Mouse (Mus musculus): ENCODE results near the gene Eml4. TPM values are rescaled to one million over a fixed set of nuclear protein-coding genes. Genes with fewer than 3 reads are reported as not detected.

Gene Eml4
- polyA plus RNA-seq, 1 experiment from 2014 or later, result 72.3 TPM

- Histone ChIP-seq H3K27ac (peak overlapping the region; percentile 98), H3K9me3 (replicated peaks) (no peaks in the 10 kb centered on the region), H3K4me3 (peak overlapping the region; percentile 97), H3K27me3 (ENCODE audit: low read depth, poor library complexity, severe bottlenecking) (no peaks in the 10 kb centered on the region), H3K36me3 (no peaks in the 10 kb centered on the region), H3K4me1 (peaks cover 28% of the 10 kb centered on the region)
- peak; percentile 40 for DNase-seq (ENCODE audit: low spot score)
- 13% methylated on average over 13 of the region's 13 CpGs for WGBS
These were observed 1.1 kb downstream of the Eml4 start for GRCm38 (mm10) chr17:83351601-83352413.

- WGBS, result 3% methylated on average over 2 of the region's 2 CpGs
- Histone ChIP-seq H3K4me3 (peak overlapping the region; percentile 97), H3K27ac (peak overlapping the region; percentile 98), H3K36me3 (no peaks in the 10 kb centered on the region), H3K27me3 (ENCODE audit: low read depth, poor library complexity, severe bottlenecking) (no peaks in the 10 kb centered on the region), H3K9me3 (replicated peaks) (no peaks in the 10 kb centered on the region), H3K4me1 (peaks cover 28% of the 10 kb centered on the region)
- DNase-seq (ENCODE audit: low spot score), result no peak
These were observed 1.7 kb downstream of the Eml4 start for GRCm38 (mm10) chr17:83352456-83352855.

- no peaks in the 10 kb centered on the region for H3K9me3 ChIP-seq (replicated peaks)
- WGBS, result 12% methylated on average over 5 of the region's 5 CpGs
- DNase-seq (ENCODE audit: low spot score), result peak; percentile 47
- peak overlapping the region; percentile 97 for H3K4me3 ChIP-seq
- peak overlapping the region; percentile 98 for H3K27ac ChIP-seq
- peaks cover 28% of the 10 kb centered on the region for H3K4me1 ChIP-seq
- no peaks in the 10 kb centered on the region for H3K27me3 ChIP-seq (ENCODE audit: low read depth, poor library complexity, severe bottlenecking)
- H3K36me3 ChIP-seq, result no peaks in the 10 kb centered on the region
These were observed 2.3 kb downstream of the Eml4 start for GRCm38 (mm10) chr17:83353011-83353410.

GRCm38 (mm10) chr17:83353460-83353859 lies 2.7 kb downstream of the Eml4 start:
- WGBS, result 42% methylated on average over 4 of the region's 4 CpGs
- H3K4me3 ChIP-seq, result peak overlapping the region; percentile 97
- DNase-seq (ENCODE audit: low spot score), result no peak
- H3K9me3 ChIP-seq (replicated peaks), result no peaks in the 10 kb centered on the region
- peaks cover 28% of the 10 kb centered on the region for H3K4me1 ChIP-seq
- H3K27ac ChIP-seq, result no peak overlapping the region; the same call in 1 of the 2 replicates
- H3K36me3 ChIP-seq, result no peaks in the 10 kb centered on the region
- no peaks in the 10 kb centered on the region for H3K27me3 ChIP-seq (ENCODE audit: low read depth, poor library complexity, severe bottlenecking)

GRCm38 (mm10) chr17:83355481-83355880 lies 4.8 kb downstream of the Eml4 start:
- H3K4me3 ChIP-seq, result no peak overlapping the region
- H3K27ac ChIP-seq, result no peak overlapping the region
- no peaks in the 10 kb centered on the region for H3K27me3 ChIP-seq (ENCODE audit: low read depth, poor library complexity, severe bottlenecking)
- no peaks in the 10 kb centered on the region for H3K9me3 ChIP-seq (replicated peaks)
- DNase-seq (ENCODE audit: low spot score), result no peak
- 88% methylated on average over 2 of the region's 2 CpGs for WGBS
- peaks cover 24% of the 10 kb centered on the region for H3K4me1 ChIP-seq
- no peaks in the 10 kb centered on the region for H3K36me3 ChIP-seq

- Histone ChIP-seq H3K4me3 (no peak overlapping the region), H3K27me3 (ENCODE audit: low read depth, poor library complexity, severe bottlenecking) (no peaks in the 10 kb centered on the region), H3K9me3 (replicated peaks) (no peaks in the 10 kb centered on the region), H3K36me3 (no peaks in the 10 kb centered on the region), H3K4me1 (0 out of 2 replicates have a peak, but pooled peaks cover 5% of the 10 kb centered on the region), H3K27ac (no peak overlapping the region)
- DNase-seq (ENCODE audit: low spot score), result no peak
- 87% methylated on average over 4 of the region's 4 CpGs for WGBS
These were observed 9.2 kb downstream of the Eml4 start for GRCm38 (mm10) chr17:83359934-83360333.

GRCm38 (mm10) chr17:83360796-83361566 lies 10.2 kb downstream of the Eml4 start:
- Histone ChIP-seq H3K27ac (no peak overlapping the region), H3K4me1 (peaks cover 13% of the 10 kb centered on the region)

GRCm38 (mm10) chr17:83363081-83363480 lies 12.3 kb downstream of the Eml4 start:
- peaks cover 18% of the 10 kb centered on the region for H3K4me1 ChIP-seq
- H3K36me3 ChIP-seq, result no peaks in the 10 kb centered on the region
- H3K4me3 ChIP-seq, result no peak overlapping the region
- no peak overlapping the region for H3K27ac ChIP-seq
- no peak for DNase-seq (ENCODE audit: low spot score)
- H3K9me3 ChIP-seq (replicated peaks), result no peaks in the 10 kb centered on the region
- 79% methylated on average over 3 of the region's 3 CpGs for WGBS
- no peaks in the 10 kb centered on the region for H3K27me3 ChIP-seq (ENCODE audit: low read depth, poor library complexity, severe bottlenecking)

More at GRCm38 (mm10) chr17:83360796-83361566, 10.2 kb downstream of the Eml4 start:
- Histone ChIP-seq H3K9me3 (replicated peaks) (no peaks in the 10 kb centered on the region), H3K27me3 (ENCODE audit: low read depth, poor library complexity, severe bottlenecking) (no peaks in the 10 kb centered on the region), H3K36me3 (no peaks in the 10 kb centered on the region), H3K4me3 (no peak overlapping the region)
- WGBS, result 89% methylated on average over 13 of the region's 13 CpGs
- DNase-seq (ENCODE audit: low spot score), result no peak

GRCm38 (mm10) chr17:83364296-83364695 lies 13.6 kb downstream of the Eml4 start:
- Histone ChIP-seq H3K4me1 (peaks cover 18% of the 10 kb centered on the region), H3K27me3 (ENCODE audit: low read depth, poor library complexity, severe bottlenecking) (no peaks in the 10 kb centered on the region), H3K9me3 (replicated peaks) (no peaks in the 10 kb centered on the region), H3K4me3 (no peak overlapping the region), H3K27ac (no peak overlapping the region), H3K36me3 (no peaks in the 10 kb centered on the region)
- no peak for DNase-seq (ENCODE audit: low spot score)
- 77% methylated on average over 5 of the region's 5 CpGs for WGBS

- 79% methylated on average over 2 of the region's 2 CpGs for WGBS
These were observed 14.4 kb downstream of the Eml4 start for GRCm38 (mm10) chr17:83365130-83365529.

GRCm38 (mm10) chr17:83365614-83366355 lies 15.1 kb downstream of the Eml4 start:
- H3K4me1 ChIP-seq, result peaks cover 18% of the 10 kb centered on the region
- WGBS, result 40% methylated on average over 11 of the region's 11 CpGs
- no peak for DNase-seq (ENCODE audit: low spot score)
- H3K4me3 ChIP-seq, result no peak overlapping the region
- no peaks in the 10 kb centered on the region for H3K9me3 ChIP-seq (replicated peaks)
- H3K27ac ChIP-seq, result no peak overlapping the region
- H3K27me3 ChIP-seq (ENCODE audit: low read depth, poor library complexity, severe bottlenecking), result no peaks in the 10 kb centered on the region
- no peaks in the 10 kb centered on the region for H3K36me3 ChIP-seq

More at GRCm38 (mm10) chr17:83365130-83365529, 14.4 kb downstream of the Eml4 start:
- no peak for DNase-seq (ENCODE audit: low spot score)
- Histone ChIP-seq H3K27me3 (ENCODE audit: low read depth, poor library complexity, severe bottlenecking) (no peaks in the 10 kb centered on the region), H3K4me3 (no peak overlapping the region), H3K36me3 (no peaks in the 10 kb centered on the region), H3K4me1 (peaks cover 18% of the 10 kb centered on the region), H3K27ac (no peak overlapping the region), H3K9me3 (replicated peaks) (no peaks in the 10 kb centered on the region)

- Histone ChIP-seq H3K36me3 (no peaks in the 10 kb centered on the region), H3K4me3 (no peak overlapping the region), H3K27me3 (ENCODE audit: low read depth, poor library complexity, severe bottlenecking) (no peaks in the 10 kb centered on the region), H3K4me1 (peaks cover 18% of the 10 kb centered on the region), H3K9me3 (replicated peaks) (no peaks in the 10 kb centered on the region), H3K27ac (no peak overlapping the region)
- WGBS, result 90% methylated on average over 5 of the region's 5 CpGs
- DNase-seq (ENCODE audit: low spot score), result no peak
These were observed 16.7 kb downstream of the Eml4 start for GRCm38 (mm10) chr17:83367387-83367786.

Data from limb, embryonic 10.5 days (tissue).